Mouse (Mus musculus) hindbrain, embryonic 14.5 days (tissue): ENCODE results near the gene Arhgef19. TPM values are rescaled to one million over a fixed set of nuclear protein-coding genes. Genes with fewer than 3 reads are reported as not detected.

Experiments
- polyA plus RNA-seq: library from polyadenylated mRNA; unstranded; fragments of >200 nt; fragmentation: Nextera tagmentation; extraction: Ambion mirVana; gene quantifications from 2 replicates; pipeline ENCODE4 v1.2.1, GENCODE M21; 2014

Arhgef19 gene
- polyA plus RNA-seq, 1 experiment from 2014 or later, result 0.78 TPM

Other genes starting within 250 kb of the Arhgef19 start
- 164 and 190 TPM in 2 replicates for gene Mfap2, start 229.1 kb upstream of the Arhgef19 start, polyA plus RNA-seq
- 5.0 and 5.4 TPM in 2 replicates for gene Crocc, start 178.9 kb upstream of the Arhgef19 start, polyA plus RNA-seq
- 44.2 and 46.9 TPM in 2 replicates for gene Necap2, start 161.1 kb upstream of the Arhgef19 start, polyA plus RNA-seq
- gene Spata21, start 151.2 kb upstream of the Arhgef19 start, polyA plus RNA-seq, result 0.46 and 0.96 TPM in 2 replicates
- gene Szrd1, start 99.7 kb upstream of the Arhgef19 start, polyA plus RNA-seq, result 17.8 and 23.7 TPM in 2 replicates
- 26.2 and 27.6 TPM in 2 replicates for gene Fbxo42, start 91.6 kb upstream of the Arhgef19 start, polyA plus RNA-seq
- gene Rsg1, start 25.5 kb upstream of the Arhgef19 start, polyA plus RNA-seq, result 6.0 and 7.6 TPM in 2 replicates
- 0.64 and 0.95 TPM in 2 replicates for gene Epha2, start 61.7 kb downstream of the Arhgef19 start, polyA plus RNA-seq
- gene Fam131c, start 128.7 kb downstream of the Arhgef19 start, polyA plus RNA-seq, result 40.1 and 50.4 TPM in 2 replicates
- 0.20 and 0.56 TPM in 2 replicates for gene Clcnka, start 159.2 kb downstream of the Arhgef19 start, polyA plus RNA-seq
- not detected in 2 replicates for gene Clcnkb, start 176.5 kb downstream of the Arhgef19 start, polyA plus RNA-seq
- 0.16 TPM in 1 of 2 replicates, not detected in the other for gene Hspb7, start 181.3 kb downstream of the Arhgef19 start, polyA plus RNA-seq
- 0.29 TPM in 1 of 2 replicates, not detected in the other for gene Srarp, start 196.6 kb downstream of the Arhgef19 start, polyA plus RNA-seq
- gene Zbtb17, start 205.2 kb downstream of the Arhgef19 start, polyA plus RNA-seq, result 29.5 and 30.7 TPM in 2 replicates